Mouse (Mus musculus) ovary, adult 18-20 months (tissue): ENCODE measurements around the gene Synrg.

Source experiments
- DNase-seq: peaks from one replicate; pipeline ENCODE4 v3.0.0; 2022; ENCODE audit warnings: low spot score, mixed read lengths

Gene Synrg

GRCm38 (mm10) chr11:84040621-84041020 is 76.4 kb downstream of the Synrg start:
- DNase-seq, result no peak

- no peak for DNase-seq
These were observed 78.9 kb downstream of the Synrg start for GRCm38 (mm10) chr11:84042808-84043762.

GRCm38 (mm10) chr11:84044988-84045387 is 80.8 kb downstream of the Synrg start:
- no peak for DNase-seq

GRCm38 (mm10) chr11:84047270-84047669 is 83.0 kb downstream of the Synrg start:
- DNase-seq, result no peak

- no peak for DNase-seq
These were observed 84.2 kb downstream of the Synrg start for GRCm38 (mm10) chr11:84048411-84048810.

- DNase-seq, result no peak
These were observed 88.8 kb downstream of the Synrg start for GRCm38 (mm10) chr11:84053055-84053454.

- no peak for DNase-seq
These were observed 89.4 kb downstream of the Synrg start for GRCm38 (mm10) chr11:84053524-84054163.

GRCm38 (mm10) chr11:84057418-84057817 is 93.2 kb downstream of the Synrg start:
- no peak for DNase-seq

- no peak for DNase-seq
These were observed 95.6 kb downstream of the Synrg start for GRCm38 (mm10) chr11:84059784-84060183.

GRCm38 (mm10) chr11:84060635-84061034 is 96.4 kb downstream of the Synrg start:
- no peak for DNase-seq

GRCm38 (mm10) chr11:84061881-84062280 is 97.7 kb downstream of the Synrg start:
- DNase-seq, result no peak

GRCm38 (mm10) chr11:84062805-84063204 is 98.6 kb downstream of the Synrg start:
- no peak for DNase-seq

GRCm38 (mm10) chr11:84063631-84064209 is 99.5 kb downstream of the Synrg start:
- DNase-seq, result no peak

- DNase-seq, result no peak
These were observed 101.8 kb downstream of the Synrg start for GRCm38 (mm10) chr11:84066071-84066481.

- peak; percentile 13 for DNase-seq
These were observed 102.9 kb downstream of the Synrg start for GRCm38 (mm10) chr11:84066927-84067645.

GRCm38 (mm10) chr11:84067720-84068190 is 103.5 kb downstream of the Synrg start:
- no peak for DNase-seq

- DNase-seq, result no peak
These were observed 104.2 kb downstream of the Synrg start for GRCm38 (mm10) chr11:84068191-84069033.

GRCm38 (mm10) chr11:84069034-84069370 is 104.8 kb downstream of the Synrg start, which contains the start of gene Dusp14:
Gene Dusp14 (minus strand): TSS chr11:84069261.
- DNase-seq, result no peak

GRCm38 (mm10) chr11:84072904-84073651 is 108.8 kb downstream of the Synrg start:
- DNase-seq, result no peak
